17 mouse cellular contexts compared by ENCODE assay signal in the genomic region with DNA sequence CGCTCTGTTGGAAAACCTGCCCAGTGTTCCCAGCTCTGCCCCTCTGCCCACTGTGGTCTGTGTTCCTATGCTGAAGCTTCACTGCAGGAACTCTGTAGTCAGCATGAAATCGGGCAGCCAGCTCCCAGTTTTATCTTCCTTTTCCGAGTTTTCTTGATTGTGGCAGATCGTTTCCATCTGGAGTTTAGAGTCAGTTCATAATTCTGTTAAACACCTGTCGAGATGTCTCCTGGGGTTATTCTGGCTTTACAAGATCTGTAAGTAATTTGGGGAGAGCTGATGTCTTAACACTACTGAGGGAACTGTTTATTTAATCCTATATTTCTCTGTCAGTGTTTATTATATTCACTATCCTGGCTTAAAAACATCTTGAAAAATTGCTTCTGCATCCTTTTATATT.
"Had no signal": no experiment of that assay in that cellular context is flagged by ENCODE, and none has a peak within 500 bp of the region (broad histone marks: within the 10 kb centered on the region; RNA-seq: fewer than 3 reads in every experiment).

No protein-coding gene starts in this region.

- DNase-seq: kidney, adult 11 months; kidney, adult 8-10 months; kidney, postnatal 10 days; kidney, postnatal 36 days; layer of hippocampus, postnatal 36 days; liver, embryonic 13.5 days; lung, adult 2 months; lung, postnatal 10 days; lung, postnatal 36 days; thymus, adult 18-20 months; thymus, postnatal 36 days had no signal

- H3K4me2 ChIP-seq: kidney, embryonic 15.5 days; liver, embryonic 13.5 days; midbrain, embryonic 13.5 days; neural tube, embryonic 12.5 days; neural tube, embryonic 15.5 days had no signal

- H3K9ac ChIP-seq: kidney, embryonic 15.5 days; liver, embryonic 13.5 days; midbrain, embryonic 13.5 days; neural tube, embryonic 12.5 days; neural tube, embryonic 15.5 days had no signal

- H3K27me3 ChIP-seq: kidney, embryonic 15.5 days; liver, embryonic 13.5 days; megakaryocyte, embryonic 14.5 days; midbrain, embryonic 13.5 days; neural tube, embryonic 12.5 days; neural tube, embryonic 15.5 days had no signal

- H3K27ac ChIP-seq: kidney, embryonic 15.5 days; left cerebral cortex, adult 2 months; liver, embryonic 13.5 days; midbrain, embryonic 13.5 days; neural tube, embryonic 12.5 days; neural tube, embryonic 15.5 days had no signal

- H3K4me1 ChIP-seq: kidney, embryonic 15.5 days; liver, embryonic 13.5 days; midbrain, embryonic 13.5 days; neural tube, embryonic 12.5 days; neural tube, embryonic 15.5 days had no signal

- H3K9me3 ChIP-seq: kidney, embryonic 15.5 days; liver, embryonic 13.5 days; megakaryocyte, embryonic 14.5 days; midbrain, embryonic 13.5 days; neural tube, embryonic 12.5 days; neural tube, embryonic 15.5 days had no signal

- ATAC-seq: midbrain, embryonic 13.5 days had no signal

- H3K4me3 ChIP-seq: kidney, embryonic 15.5 days; left cerebral cortex, adult 2 months; liver, embryonic 13.5 days; megakaryocyte, embryonic 14.5 days; midbrain, embryonic 13.5 days; neural tube, embryonic 12.5 days; neural tube, embryonic 15.5 days had no signal
